Mouse (Mus musculus) spleen, postnatal 10 days (tissue): ENCODE data around the gene Borcs5.

Source experiments
- DNase-seq, 2 experiments: peaks; one replicate each; pipeline ENCODE4 v3.0.0; 2021 to 2022; ENCODE audit warnings: low spot score in 2 of 2

The Borcs5 gene

DNA sequence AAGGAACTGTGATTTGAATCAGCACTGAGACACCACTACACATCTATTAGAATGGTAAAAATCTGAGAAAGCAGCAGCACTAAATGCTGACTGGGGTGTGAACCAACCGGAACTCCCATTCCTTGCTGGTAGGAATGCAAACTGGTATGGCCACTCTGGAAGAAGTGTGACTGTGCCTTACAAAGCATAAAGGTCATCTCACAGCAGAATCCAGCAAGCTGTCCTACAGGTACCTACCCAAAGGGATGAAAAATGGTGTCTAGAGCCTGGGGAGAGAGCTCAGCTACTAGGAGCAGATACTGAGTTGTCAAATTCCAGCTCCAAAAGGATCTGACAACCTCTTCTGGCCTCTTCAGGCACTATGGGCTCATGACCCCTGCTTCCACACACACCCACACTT is 12.7 kb upstream of the Borcs5 start:
- DNase-seq: no peak

DNA sequence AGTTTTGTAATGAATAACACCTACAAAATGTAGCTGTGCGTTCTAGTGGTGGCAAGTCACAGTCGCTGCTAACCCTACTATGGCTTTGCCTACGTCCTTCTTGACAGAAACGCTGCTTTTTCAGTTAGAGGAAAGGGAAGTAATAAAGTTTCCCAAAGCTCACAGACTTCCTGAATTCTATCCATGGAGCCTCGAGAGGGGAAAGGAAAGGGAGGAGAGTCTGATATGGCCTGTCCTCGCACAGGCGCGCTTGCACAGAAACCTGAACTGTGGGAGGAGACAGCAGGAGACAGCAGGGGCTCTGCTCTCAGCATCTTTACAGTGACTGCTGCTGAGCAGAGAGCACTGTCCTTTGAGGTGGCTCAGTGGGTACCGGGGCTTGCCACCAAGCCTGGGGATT is 8.9 kb upstream of the Borcs5 start:
- DNase-seq: no peak

DNA sequence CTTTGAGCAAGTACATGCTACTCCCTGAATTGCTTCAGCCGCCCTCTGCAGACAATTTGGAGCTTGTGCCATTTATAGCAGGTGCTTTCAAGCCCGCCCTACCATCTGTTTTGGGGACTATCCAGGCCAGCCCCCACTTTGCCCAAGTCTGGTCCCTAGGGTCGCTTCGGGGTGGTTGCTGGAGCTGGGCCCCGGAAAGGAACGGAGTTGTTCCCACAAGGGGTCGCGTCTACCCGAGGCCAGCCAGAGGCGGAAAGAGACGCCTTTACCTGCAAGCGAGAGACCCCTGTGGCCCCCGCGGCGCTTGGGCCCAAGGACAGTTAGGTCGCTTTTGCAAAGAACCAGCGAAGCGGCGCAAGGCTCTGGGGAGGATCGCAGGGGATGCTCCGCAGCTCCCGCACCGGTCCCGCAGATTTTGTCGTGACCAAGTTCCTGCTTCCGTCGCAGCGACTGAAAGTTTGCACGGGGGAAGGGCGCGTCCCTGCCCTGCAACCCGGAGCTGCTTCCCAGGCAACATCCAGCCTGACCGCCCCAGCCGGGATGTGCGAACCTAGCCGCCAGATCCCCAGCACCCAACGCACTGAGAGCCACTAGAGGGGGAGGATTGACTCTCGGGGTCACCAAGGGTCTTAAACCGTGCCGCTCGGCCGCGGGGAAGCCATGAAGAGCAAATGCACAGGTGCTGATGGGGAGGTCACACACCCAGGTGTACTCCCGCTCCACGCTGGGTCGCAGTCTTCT is 7.2 kb upstream of the Borcs5 start, which contains the start of gene Mansc1:
Gene Mansc1, minus strand, starts transcription at position 542 of the 741 bp plus-strand sequence.
- DNase-seq: peak; percentile 13 to 42

DNA sequence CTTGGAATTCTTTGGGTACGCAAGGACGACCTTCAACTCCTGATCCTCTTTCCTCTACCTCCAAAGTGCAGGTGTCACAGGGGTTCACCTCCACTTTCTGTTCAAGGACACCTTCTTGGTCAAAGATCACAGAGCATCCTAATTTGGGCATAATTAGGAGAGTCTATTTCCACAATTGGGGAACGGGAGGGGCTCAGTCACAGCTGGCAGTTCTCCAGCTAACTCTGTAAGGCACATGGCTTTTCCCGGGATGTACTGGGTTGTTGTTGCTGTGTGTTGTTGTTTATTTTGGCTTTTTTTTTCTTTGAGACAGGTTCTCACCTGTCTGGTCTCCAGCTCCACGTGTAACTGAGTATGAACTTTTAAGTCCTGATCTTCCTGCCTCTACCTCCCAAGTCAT is 6.6 kb upstream of the Borcs5 start:
- no peak for DNase-seq

- DNase-seq: no peak
Observed at GRCm38 (mm10) chr6:134633553-134633952, 5.8 kb upstream of the Borcs5 start.

GRCm38 (mm10) chr6:134636476-134636875 is 2.8 kb upstream of the Borcs5 start:
- DNase-seq: no peak

- no peak for DNase-seq
Observed at GRCm38 (mm10) chr6:134639900-134640299, 590 bp downstream of the Borcs5 start.

DNA sequence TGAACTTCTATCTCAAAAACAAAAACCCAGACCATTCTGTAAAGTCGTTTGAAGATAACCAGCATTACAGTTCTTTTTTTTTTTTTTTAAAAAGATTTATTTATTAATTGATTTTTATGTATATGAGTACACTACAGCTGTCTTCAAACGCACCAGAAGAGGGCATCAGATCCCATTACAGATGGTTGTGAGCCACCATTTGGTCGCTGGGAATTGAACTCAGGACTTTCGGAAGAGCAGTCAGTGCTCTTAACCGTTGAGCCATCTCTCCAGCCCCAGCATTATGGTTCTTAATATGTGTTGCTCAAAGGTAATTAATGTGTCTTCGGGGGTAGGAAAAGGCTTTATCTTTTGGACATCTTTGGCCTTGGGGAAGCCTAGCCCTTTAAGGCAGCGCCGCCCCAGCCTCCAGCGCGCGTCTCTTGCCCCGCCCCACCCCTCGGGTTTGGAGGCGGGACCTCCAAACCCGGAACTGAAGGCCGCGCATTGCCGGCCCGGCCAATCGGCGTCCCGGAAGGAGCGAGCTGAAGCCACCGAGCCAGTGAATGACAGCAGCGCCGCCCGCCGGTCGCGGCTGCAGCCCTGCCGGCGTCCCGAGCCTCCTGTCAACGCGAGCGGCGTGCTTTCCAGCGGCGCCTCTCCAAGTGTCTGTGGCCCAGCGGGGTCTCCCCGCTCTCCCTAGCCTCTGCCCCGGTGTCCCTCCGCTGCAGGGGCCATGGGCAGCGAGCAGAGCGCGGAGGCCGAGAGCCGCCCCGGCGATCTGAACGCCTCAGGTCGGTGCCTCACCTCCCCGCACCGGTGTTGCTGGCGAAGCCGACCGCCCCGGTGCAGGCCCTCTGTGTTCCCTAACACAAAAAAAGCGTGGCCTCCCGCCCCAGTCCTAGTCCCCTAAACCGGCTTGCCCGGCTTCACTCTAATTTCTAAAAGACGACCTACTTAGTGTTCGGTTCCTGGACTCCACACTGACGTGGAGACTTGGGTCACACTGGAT is 1.5 kb downstream of the Borcs5 start:
- peak; percentile 93 to 95 for DNase-seq

DNA sequence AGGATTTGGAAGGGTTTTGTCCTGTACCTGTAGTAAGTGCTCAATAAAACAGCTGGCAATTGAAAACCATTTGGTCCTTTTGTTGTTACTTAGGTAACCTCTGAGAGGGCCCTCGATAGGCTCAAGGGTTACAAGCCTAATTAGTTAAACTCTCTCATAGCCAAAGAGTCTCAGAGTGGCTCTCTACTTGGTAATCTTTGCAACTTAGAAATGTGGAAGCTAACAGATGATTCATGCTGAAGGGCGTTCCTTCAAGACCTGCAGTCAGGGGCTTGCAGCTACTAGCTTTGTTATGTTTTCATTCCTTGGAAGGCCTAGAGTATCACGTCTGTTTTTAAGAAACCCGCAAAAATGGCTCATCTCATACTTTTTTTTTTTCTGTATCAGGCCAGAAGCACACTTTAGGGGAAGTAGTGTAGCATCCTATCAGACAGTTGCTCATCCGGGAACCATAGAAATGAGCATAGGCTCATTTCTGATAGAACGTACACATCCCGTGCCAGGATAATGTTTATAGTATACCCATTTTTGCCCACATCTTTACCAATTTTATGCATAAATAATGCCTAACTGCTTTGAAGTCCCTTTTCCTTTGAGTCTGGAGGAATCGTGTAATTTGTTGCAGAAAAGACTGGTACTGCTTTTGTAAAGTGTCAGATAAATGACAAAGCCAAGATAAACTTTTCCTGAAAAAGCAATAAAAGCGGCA is 2.6 kb downstream of the Borcs5 start:
- no peak for DNase-seq

- DNase-seq: no peak
Observed at GRCm38 (mm10) chr6:134643296-134643695, 4.0 kb downstream of the Borcs5 start.

DNA sequence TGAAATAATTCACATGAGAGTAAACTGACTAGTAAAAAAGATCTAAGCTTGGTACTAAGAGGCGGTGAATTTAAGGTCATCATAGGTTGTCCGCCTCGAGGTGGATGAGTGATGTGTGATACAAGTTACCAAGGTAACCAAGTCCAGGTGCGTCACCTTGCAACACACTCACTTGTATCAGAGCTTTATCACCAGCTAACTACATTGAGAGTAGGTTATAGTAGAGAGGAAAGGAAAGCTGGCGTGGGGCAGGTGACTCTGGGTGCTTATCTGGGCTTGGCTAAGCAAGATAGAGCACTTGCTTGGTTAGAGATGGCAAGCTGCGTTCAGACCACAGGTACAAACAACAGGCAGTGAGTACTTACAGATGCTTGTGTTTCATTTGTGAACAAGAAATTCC is 7.5 kb downstream of the Borcs5 start:
- DNase-seq: no peak

DNA sequence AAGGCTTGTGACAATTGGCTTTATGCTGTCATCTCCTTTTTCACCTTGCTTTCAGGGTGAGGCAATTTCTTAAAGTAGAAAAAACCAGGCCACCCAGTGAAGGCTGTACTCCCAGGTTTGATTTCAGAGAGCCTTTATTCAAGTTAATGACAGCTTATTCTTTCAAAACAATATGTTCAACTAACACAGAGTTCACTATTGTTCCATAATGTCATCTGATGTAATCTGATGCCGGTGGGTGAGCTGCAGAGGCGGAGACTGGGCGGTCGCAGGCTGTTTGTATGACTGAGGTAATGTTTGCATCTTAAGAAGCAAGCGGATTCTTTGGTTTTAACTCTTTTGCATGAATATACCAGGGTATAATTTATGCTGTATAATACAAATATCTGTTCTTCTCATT is 8.3 kb downstream of the Borcs5 start:
- no peak for DNase-seq

- no peak for DNase-seq
Observed at GRCm38 (mm10) chr6:134648356-134648755, 9.0 kb downstream of the Borcs5 start.

- no peak for DNase-seq
Observed at GRCm38 (mm10) chr6:134656527-134656926, 17.2 kb downstream of the Borcs5 start.

GRCm38 (mm10) chr6:134659108-134659958 is 20.0 kb downstream of the Borcs5 start:
- DNase-seq: peak in 1 of 2 experiments; percentile 26

DNA sequence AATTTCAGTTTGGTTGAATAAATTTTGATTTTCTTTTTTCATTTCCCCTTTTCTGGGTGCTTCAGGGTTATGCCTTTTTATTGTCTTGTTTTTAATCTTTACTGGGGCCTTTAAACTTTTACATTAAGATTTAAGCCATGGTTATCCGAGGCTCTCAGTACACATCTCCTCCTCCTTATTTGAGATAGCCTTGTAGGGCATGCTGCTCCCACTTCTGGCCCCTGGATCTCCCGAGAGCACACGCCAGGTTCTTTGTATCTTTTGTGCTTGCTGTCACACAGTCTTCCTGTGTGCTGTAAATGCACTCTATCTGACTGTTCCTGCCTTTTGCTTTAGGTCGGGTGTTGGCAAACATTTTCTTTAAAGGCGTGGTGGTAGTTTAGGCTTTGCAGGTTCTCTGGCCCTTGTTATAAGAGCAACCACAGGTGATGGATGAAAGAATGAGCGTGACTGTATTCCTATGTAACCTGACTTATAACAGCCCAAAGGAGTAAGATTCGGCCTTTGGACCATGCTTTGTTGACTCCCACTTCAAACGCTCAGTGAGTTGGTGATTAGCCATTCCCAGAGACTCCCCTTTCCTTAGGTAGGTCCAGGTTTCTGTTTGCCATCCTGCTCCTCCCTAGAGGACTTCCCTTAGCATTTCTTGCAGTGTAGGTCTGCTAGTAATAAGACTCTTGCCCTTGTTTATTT is 21.6 kb downstream of the Borcs5 start:
- DNase-seq: no peak

DNA sequence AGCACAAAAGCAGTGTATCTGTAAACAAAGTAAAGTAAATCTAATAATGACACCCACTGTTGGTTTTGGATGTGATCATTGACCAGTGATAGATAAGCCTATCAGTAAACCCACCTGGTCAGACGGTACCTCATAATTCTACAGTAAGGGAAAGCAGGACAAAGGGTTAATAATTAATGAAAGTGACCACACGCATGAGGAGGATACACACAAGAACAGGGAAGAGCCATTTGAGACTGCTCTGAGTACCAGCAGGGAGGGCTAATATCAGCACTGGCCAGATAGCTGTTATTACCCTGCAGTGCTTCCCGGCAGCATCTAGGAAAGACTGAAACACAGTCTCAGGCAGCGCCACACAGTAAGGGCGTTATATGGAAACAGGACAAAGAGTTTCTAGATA is 25.3 kb downstream of the Borcs5 start:
- DNase-seq: no peak

DNA sequence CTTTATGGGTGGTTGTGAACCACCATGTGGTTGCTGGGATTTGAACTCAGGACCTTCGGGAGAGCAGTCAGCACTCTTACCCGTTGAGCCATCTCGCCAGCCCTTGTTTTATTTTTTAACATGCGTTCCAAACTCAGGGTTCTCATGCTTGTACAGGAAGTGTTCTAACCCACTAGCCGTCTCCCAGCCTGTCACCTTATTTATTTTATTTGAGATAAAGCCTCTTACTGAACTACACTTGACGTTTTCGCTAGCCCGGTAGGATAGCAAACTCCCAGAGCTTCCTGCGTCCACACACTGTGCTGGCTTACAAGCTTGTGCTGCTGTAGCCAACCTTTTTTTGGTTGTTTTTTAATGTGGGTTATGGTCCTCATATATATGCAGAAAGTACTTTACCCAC is 26.5 kb downstream of the Borcs5 start:
- no peak for DNase-seq

- DNase-seq: no peak
Observed at GRCm38 (mm10) chr6:134668519-134668918, 29.2 kb downstream of the Borcs5 start.

DNA sequence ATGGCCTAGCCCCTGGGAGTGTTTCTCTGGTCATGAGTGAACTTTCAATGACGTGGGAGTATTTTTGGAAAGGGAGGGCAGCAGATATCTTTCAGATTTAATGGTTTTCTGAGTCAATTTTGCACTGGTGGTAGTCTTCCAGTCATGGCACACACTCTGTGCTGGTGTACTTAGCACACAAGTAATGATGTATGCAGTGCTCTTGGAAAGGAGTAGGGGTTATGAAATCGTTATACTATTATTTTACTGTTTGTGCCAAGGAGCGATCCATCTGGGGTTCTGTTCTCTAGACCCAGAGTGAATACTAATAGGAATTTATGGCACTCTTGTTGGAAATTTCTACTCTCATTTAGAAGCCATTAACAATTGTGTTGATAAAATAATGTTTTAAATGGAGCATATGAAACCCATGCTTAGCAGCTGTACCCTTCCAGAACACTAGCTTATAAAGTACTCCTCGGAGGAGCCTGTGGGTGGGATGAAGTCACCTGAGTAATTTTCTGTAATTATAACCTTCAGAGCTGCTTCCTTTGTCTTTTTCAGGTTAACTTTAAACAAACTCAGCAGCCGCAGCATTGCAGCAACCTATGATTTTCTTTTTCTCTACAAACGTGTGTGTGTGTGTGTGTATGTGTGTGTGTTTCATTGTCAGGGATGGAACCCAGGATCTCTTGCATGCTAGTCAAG is 30.0 kb downstream of the Borcs5 start:
- no peak for DNase-seq
